Mouse (Mus musculus) midbrain, postnatal 0 days (tissue): ENCODE data around the gene Rbmx. TPM values are rescaled to one million over a fixed set of nuclear protein-coding genes. Genes with fewer than 3 reads are reported as not detected.

Source experiments
- ATAC-seq: fragments of 200-750 bp; cut with Nextera tagmentation; 2 replicates; pipeline ENCODE4 v1.8.0; 2017; ENCODE audit warnings: moderate number of reproducible peaks, mild to moderate bottlenecking, moderate TSS enrichment, moderate library complexity; ENCODE audit not compliant: low FRiP score
- DNase-seq: peaks from one replicate; pipeline ENCODE4 v3.0.0-alpha.2; 2015; ENCODE audit warnings: low spot score
- H3K27ac ChIP-seq: fragments of 300-500 bp; sonication (generic); 2 replicates; pipeline ENCODE4 v1.5.1; 2014; ENCODE audit warnings: low read depth, mild to moderate bottlenecking, low read length, mixed read lengths
- H3K27me3 ChIP-seq: fragments of 300-500 bp; sonication (generic); 2 replicates; pipeline ENCODE4 v1.6.1; 2014; ENCODE audit warnings: low read length, control low read depth, mixed read lengths; ENCODE audit not compliant: insufficient read depth
- H3K36me3 ChIP-seq: fragments of 300-500 bp; sonication (generic); 2 replicates; pipeline ENCODE4 v1.6.1; 2014; ENCODE audit warnings: low read length, control low read depth, mixed read lengths; ENCODE audit not compliant: insufficient read depth
- H3K4me1 ChIP-seq: fragments of 300-500 bp; sonication (generic); 2 replicates; pipeline ENCODE4 v1.6.1; 2014; ENCODE audit warnings: mild to moderate bottlenecking, control low read depth, antibody characterized with exemption, low read length, mixed read lengths; ENCODE audit not compliant: insufficient read depth
- H3K4me2 ChIP-seq: fragments of 300-500 bp; sonication (generic); 2 replicates; pipeline ENCODE4 v1.6.1; 2014; ENCODE audit warnings: low read depth, mild to moderate bottlenecking, low read length, mixed read lengths; ENCODE audit not compliant: poor library complexity, severe bottlenecking
- H3K4me3 ChIP-seq: fragments of 300-500 bp; sonication (generic); 2 replicates; pipeline ENCODE4 v1.5.1; 2014; ENCODE audit warnings: low read depth, mild to moderate bottlenecking, low read length, moderate library complexity
- H3K9ac ChIP-seq: fragments of 300-500 bp; sonication (generic); replicated peaks from 2 replicates; pipeline ENCODE4 v1.6.1; 2014; ENCODE audit warnings: mild to moderate bottlenecking, low read length, moderate library complexity, mixed read lengths; ENCODE audit not compliant: poor library complexity, severe bottlenecking
- H3K9me3 ChIP-seq: fragments of 300-500 bp; sonication (generic); 2 replicates; pipeline ENCODE4 v1.6.1; 2016; ENCODE audit warnings: low read length, control low read depth
- CTCF ChIP-seq: IDR thresholded peaks from 2 replicates; pipeline ENCODE4 v1.5.1; 2016; ENCODE audit warnings: antibody characterized with exemption, mild to moderate bottlenecking
- WGBS: fragments of 180-500 bp; shearing (Covaris S2); extraction: QIAGEN DNeasy Blood & Tissue Kit; methylation state at CpG from one replicate; pipeline ENCODE4 v1.1.7; 2014; 5-methylcytosine and 5-hydroxymethylcytosine counted together
- polyA plus RNA-seq: library from polyadenylated mRNA; unstranded; fragments of >200 nt; fragmentation: Nextera tagmentation; extraction: Ambion mirVana; gene quantifications from 2 replicates; pipeline ENCODE4 v1.2.1, GENCODE M21; 2015
- total RNA-seq: library from RNA; depleted of rRNA; stranded (reverse); fragments of >200 nt; gene quantifications from 2 replicates; pipeline ENCODE4 v1.2.3, GENCODE M21; 2014

The Rbmx gene
- total and polyA plus RNA-seq, 2 experiments from 2014 or later, result 109 to 115 TPM

DNA sequence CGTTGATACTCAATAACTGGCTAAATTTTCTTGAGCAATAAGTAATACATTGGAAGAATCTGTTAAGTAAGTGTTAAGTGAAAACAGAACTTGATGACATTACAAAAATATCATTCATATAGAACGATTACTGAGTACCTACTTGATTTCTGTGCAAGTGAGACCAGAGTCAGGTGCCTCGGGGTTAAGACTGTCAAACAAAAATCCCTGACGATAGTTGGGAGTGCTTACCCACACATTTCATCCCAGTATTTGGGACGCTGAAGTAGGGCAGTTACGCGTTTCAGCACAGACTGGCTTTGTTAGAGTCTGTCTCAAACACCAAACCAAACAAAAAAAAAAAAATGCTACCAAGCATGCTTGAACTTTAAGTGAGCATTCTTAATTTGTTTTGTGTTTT is 576 bp upstream of the Rbmx start:
- Histone ChIP-seq H3K27me3 (no peaks in the 10 kb centered on the region), H3K4me2 (peak overlapping the region; percentile 36), H3K4me1 (no peaks in the 10 kb centered on the region), H3K9ac (no peak overlapping the region), H3K27ac (no peak overlapping the region), H3K36me3 (peaks cover 5% of the 10 kb centered on the region; the same call in 1 of the 2 replicates), H3K4me3 (peak overlapping the region; percentile 45), H3K9me3 (no peaks in the 10 kb centered on the region)
- no peak for DNase-seq
- ATAC-seq, result 0 out of 2 replicates have a peak, but pooled peaks have one; percentile 42
- WGBS, result 24% methylated on average over 7 of the region's 7 CpGs
- no peak for TF ChIP-seq CTCF

DNA sequence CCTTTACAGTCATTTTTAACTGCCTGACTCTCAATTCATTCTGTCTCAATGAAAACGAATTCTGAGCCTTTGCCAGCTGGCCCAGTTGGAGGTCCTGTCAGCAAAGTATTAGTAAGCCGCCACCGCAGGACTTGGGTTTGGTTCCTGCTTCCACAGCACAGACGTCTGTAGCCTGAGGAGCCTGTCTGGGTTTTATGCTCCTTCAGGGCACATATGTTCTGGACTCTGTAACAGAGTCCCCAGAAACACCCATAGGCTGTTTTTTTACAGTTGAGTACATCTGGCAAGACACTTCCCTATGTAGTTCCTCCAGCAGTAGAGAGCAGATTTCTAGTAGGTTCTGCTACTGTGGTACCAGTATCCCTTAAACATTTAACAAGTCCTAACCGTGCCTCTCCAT is 11.9 kb downstream of the Rbmx start:
- Histone ChIP-seq H3K27me3 (no peaks in the 10 kb centered on the region), H3K4me1 (no peaks in the 10 kb centered on the region), H3K9ac (no peak overlapping the region), H3K4me3 (no peak overlapping the region), H3K4me2 (no peak overlapping the region), H3K9me3 (no peaks in the 10 kb centered on the region), H3K36me3 (peaks cover 8% of the 10 kb centered on the region; the same call in 1 of the 2 replicates), H3K27ac (no peak overlapping the region)
- no peak for ATAC-seq
- WGBS, result 52% methylated on average over 5 of the region's 5 CpGs
- DNase-seq, result peak; percentile 30
- no peak for TF ChIP-seq CTCF

DNA sequence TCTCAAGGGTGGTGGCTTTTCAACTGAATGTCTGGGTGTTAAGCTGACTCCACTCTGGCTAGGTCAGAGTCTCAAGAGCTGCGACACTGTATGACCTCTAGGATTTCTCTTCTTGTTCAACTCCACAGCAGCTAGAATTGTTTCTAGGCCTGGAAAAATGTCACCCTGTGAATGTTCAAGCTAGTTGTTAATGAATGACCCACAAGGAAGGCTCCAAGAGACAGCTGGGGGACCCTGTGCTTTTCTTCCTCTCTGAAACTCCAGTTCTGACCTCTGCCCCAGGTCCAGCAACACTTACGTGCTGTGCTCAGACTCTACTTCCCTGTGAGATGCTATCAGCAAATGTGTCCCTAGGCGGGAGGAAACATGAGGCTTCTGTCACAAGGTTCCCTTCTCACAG is 14.3 kb downstream of the Rbmx start:
- Histone ChIP-seq H3K4me3 (no peak overlapping the region), H3K27me3 (no peaks in the 10 kb centered on the region), H3K4me2 (no peak overlapping the region), H3K9me3 (no peaks in the 10 kb centered on the region), H3K36me3 (peaks cover 5% of the 10 kb centered on the region; the same call in 1 of the 2 replicates), H3K9ac (no peak overlapping the region), H3K4me1 (no peaks in the 10 kb centered on the region), H3K27ac (no peak overlapping the region)
- ATAC-seq (no peak), DNase-seq (no peak)
- TF ChIP-seq CTCF, result no peak
- 93% methylated on average over 3 of the region's 3 CpGs for WGBS

DNA sequence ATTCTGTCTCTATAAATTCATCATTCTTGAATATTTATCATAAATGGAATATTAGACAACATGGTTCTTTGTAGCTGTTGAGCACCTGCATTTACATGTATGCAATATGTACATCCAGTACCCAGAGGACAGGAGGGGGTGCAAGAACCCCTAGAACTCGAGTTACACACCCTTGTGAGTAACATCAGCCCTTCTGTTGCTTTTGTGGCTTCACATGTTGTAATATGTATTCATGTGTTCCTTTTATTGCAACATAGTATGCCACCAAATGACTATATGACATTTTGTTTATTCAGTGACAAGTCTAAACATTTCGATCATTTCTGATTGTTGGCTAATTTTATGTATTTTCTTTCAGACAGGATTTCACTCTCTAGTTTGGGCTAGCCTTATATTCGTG is 15.7 kb downstream of the Rbmx start:
- no peak overlapping the region for H3K4me3 ChIP-seq
- H3K36me3 ChIP-seq, result peaks cover 5% of the 10 kb centered on the region; the same call in 1 of the 2 replicates
- no peaks in the 10 kb centered on the region for H3K4me1 ChIP-seq
- no peaks in the 10 kb centered on the region for H3K27me3 ChIP-seq
- DNase-seq (no peak), ATAC-seq (no peak)
- 85% methylated on average over 3 of the region's 3 CpGs for WGBS
- H3K9me3 ChIP-seq, result no peaks in the 10 kb centered on the region
- H3K27ac ChIP-seq, result no peak overlapping the region
- TF ChIP-seq CTCF, result no peak
- H3K9ac ChIP-seq, result no peak overlapping the region
- H3K4me2 ChIP-seq, result no peak overlapping the region

DNA sequence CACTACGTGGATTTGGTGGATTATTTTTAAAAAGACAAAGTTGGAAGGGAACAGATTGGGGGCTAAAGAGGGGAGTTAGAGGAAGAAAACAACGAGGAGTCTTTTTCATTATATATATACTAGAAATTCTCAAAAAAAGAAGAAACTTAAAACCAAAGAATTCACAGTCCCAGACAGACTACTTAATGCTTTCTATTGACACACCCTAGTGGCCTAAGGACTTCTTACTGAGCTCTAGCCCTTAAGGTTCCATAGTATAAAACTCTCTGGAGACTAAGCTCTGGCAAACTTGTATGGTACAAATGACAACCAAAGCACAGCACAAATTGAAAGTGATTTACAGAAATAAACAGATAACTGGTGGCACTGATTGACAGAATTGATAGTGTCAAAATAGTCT is 18.8 kb downstream of the Rbmx start:
- Histone ChIP-seq H3K4me2 (no peak overlapping the region), H3K36me3 (peaks cover 5% of the 10 kb centered on the region; the same call in 1 of the 2 replicates), H3K9ac (no peak overlapping the region), H3K27ac (no peak overlapping the region), H3K9me3 (no peaks in the 10 kb centered on the region), H3K4me1 (no peaks in the 10 kb centered on the region), H3K4me3 (no peak overlapping the region), H3K27me3 (no peaks in the 10 kb centered on the region)
- no peak for DNase-seq
- TF ChIP-seq CTCF, result no peak
- WGBS, result 74% methylated on average over 2 of the region's 2 CpGs
- ATAC-seq, result no peak

DNA sequence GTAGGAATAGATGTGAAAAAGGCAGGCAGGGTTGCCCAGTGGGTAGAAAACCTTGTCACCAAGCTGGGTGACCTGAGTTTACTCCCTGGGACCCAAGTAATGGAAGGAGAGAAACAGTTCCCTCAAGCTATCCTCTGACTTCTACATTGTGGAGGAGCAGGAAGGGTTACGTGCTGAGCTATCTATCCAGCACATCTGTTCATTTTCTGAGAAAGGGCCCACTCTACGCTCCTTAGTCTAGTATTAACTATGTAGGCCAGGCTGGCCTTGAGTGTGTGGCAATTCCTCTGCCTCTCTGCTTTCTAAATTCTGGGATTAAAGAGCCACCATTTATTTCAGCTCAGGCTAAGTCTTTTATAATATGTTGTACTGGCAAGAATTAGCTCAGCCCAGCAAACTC is 19.3 kb downstream of the Rbmx start:
- no peak overlapping the region for H3K4me3 ChIP-seq
- no peak overlapping the region for H3K4me2 ChIP-seq
- no peaks in the 10 kb centered on the region for H3K4me1 ChIP-seq
- DNase-seq (no peak), ATAC-seq (no peak)
- H3K27me3 ChIP-seq, result no peaks in the 10 kb centered on the region
- no peak overlapping the region for H3K9ac ChIP-seq
- 89% methylated on average over 2 of the region's 2 CpGs for WGBS
- H3K9me3 ChIP-seq, result no peaks in the 10 kb centered on the region
- TF ChIP-seq CTCF, result no peak
- peaks cover 3% of the 10 kb centered on the region; the same call in 1 of the 2 replicates for H3K36me3 ChIP-seq
- H3K27ac ChIP-seq, result no peak overlapping the region
